Mouse (Mus musculus): ENCODE measurements at regions not wholly inside any gene's neighbourhood (a gene's known extent, or its start where the extent isn't known, plus 50 kb on each side); places are given as distances from the start of the nearest gene placed in this dataset.
A peak's percentile ranks its signal among the peaks of the same experiment; 100 is the strongest.

GRCm38 (mm10) chr14:45993669-45994068 is 335.7 kb upstream of the Ddhd1 start:
- TF ChIP-seq CTCF (IDR thresholded peaks at IDR 0.05; ENCODE audit: low read depth, low read length): peak; percentile 64; the same call in 1 of the 2 replicates
- TF ChIP-seq POLR2A (IDR thresholded peaks at IDR 0.05; ENCODE audit: extremely low read depth, insufficient read depth, low read length): no peak
